Mouse (Mus musculus): ENCODE data around the gene Samd9l.

GRCm38 (mm10) chr6:3436087-3436486, 36.7 kb upstream of the Samd9l start:
- TF ChIP-seq CTCF (IDR thresholded peaks at IDR 0.05; ENCODE audit: control insufficient read depth, insufficient read depth, insufficient replicate concordance, low read depth, low read length) (no peak), POLR2A (IDR thresholded peaks at IDR 0.05; ENCODE audit: control insufficient read depth, low read depth, low read length) (no peak)

Measured in testis, adult 2 months (tissue).